Mouse (Mus musculus): ENCODE measurements around the gene Nudt12.

Gene Nudt12

GRCm38 (mm10) chr17:59013091-59013459 is at the start of gene Nudt12:
Nudt12 (minus strand) TSS chr17:59013372.
- peak; percentile 86 to 91 for DNase-seq

GRCm38 (mm10) chr17:59053306-59053705 is 40.1 kb upstream of the Nudt12 start:
- DNase-seq = no peak

- DNase-seq = peak in 1 of 2 experiments; percentile 13
Observed at GRCm38 (mm10) chr17:59039754-59040153, 26.6 kb upstream of the Nudt12 start.

- DNase-seq = no peak
Observed at GRCm38 (mm10) chr17:59033445-59033844, 20.3 kb upstream of the Nudt12 start.

GRCm38 (mm10) chr17:59026336-59026735 is 13.2 kb upstream of the Nudt12 start:
- no peak for DNase-seq

- DNase-seq = no peak
Observed at GRCm38 (mm10) chr17:59024502-59024901, 11.3 kb upstream of the Nudt12 start.

- peak in 1 of 2 experiments; percentile 25 for DNase-seq
Observed at GRCm38 (mm10) chr17:59023971-59024370, 10.8 kb upstream of the Nudt12 start.

- no peak for DNase-seq
Observed at GRCm38 (mm10) chr17:59018666-59019065, 5.5 kb upstream of the Nudt12 start.

GRCm38 (mm10) chr17:59012421-59013090 is 616 bp downstream of the Nudt12 start:
- peak; percentile 35 to 41 for DNase-seq

- peak in 1 of 2 experiments; percentile 19 for DNase-seq
Observed at GRCm38 (mm10) chr17:59011546-59012307, 1.4 kb downstream of the Nudt12 start.

- DNase-seq = no peak
Observed at GRCm38 (mm10) chr17:58991275-58991674, 21.9 kb downstream of the Nudt12 start, which contains the start of gene Pdzph1. Pdzph1 (minus strand) TSS chr17:58991375.

GRCm38 (mm10) chr17:58973237-58973636 is 39.9 kb downstream of the Nudt12 start:
- no peak for DNase-seq

GRCm38 (mm10) chr17:58959905-58960304 is 53.3 kb downstream of the Nudt12 start:
- DNase-seq = peak; percentile 9 to 59

GRCm38 (mm10) chr17:58957055-58957454 is 56.1 kb downstream of the Nudt12 start:
- DNase-seq = no peak

Measured in kidney, adult 8-10 months (tissue).